Mouse (Mus musculus): ENCODE data around the gene Gm6502.
"Not testable (repeated sequence)": the region's sequence is repeated elsewhere in the genome, so short reads cannot be mapped to it uniquely, and the experiment has no call there.

The Gm6502 gene

GRCm38 (mm10) chr5:94314135-94314534, at the start of gene Gm6502:
Gene Gm6502 (plus strand): TSS chr5:94314435.
- DNase-seq (ENCODE audit: low read depth), result not testable (repeated sequence)

- not testable (repeated sequence) for DNase-seq (ENCODE audit: low read depth)
Measured at GRCm38 (mm10) chr5:94306696-94307095, 7.5 kb upstream of the Gm6502 start, which contains the start of gene A430089I19Rik. Gene A430089I19Rik (minus strand): TSS chr5:94306796.

GRCm38 (mm10) chr5:94339449-94339848, 25.2 kb downstream of the Gm6502 start, which contains the start of gene AA792892:
Gene AA792892 (plus strand): TSS chr5:94339749.
- not testable (repeated sequence) for DNase-seq (ENCODE audit: low read depth)
